Mouse (Mus musculus): Measurements from ENCODE around the gene Dnah7b.
"Not testable (repeated sequence)": the region's sequence is repeated elsewhere in the genome, so short reads cannot be mapped to it uniquely, and the experiment has no call there.

The Dnah7b gene

GRCm38 (mm10) chr1:46325942-46326341 lies 259.8 kb downstream of the Dnah7b start:
- not testable (repeated sequence) for DNase-seq

- DNase-seq, result not testable (repeated sequence)
Measured at GRCm38 (mm10) chr1:46345301-46345700, 279.2 kb downstream of the Dnah7b start.

GRCm38 (mm10) chr1:46380641-46381040 lies 314.5 kb downstream of the Dnah7b start:
- not testable (repeated sequence) for DNase-seq

GRCm38 (mm10) chr1:46394681-46395297 lies 328.7 kb downstream of the Dnah7b start:
- not testable (repeated sequence) for DNase-seq

GRCm38 (mm10) chr1:46408324-46409115 lies 342.4 kb downstream of the Dnah7b start:
- DNase-seq, result no peak

GRCm38 (mm10) chr1:46414798-46415197 lies 348.7 kb downstream of the Dnah7b start:
- DNase-seq, result not testable (repeated sequence)

GRCm38 (mm10) chr1:46416946-46417345 lies 350.8 kb downstream of the Dnah7b start:
- not testable (repeated sequence) for DNase-seq

GRCm38 (mm10) chr1:46418966-46419365 lies 352.9 kb downstream of the Dnah7b start:
- DNase-seq, result not testable (repeated sequence)
